Mouse (Mus musculus): ENCODE data around the gene Igf1r. TPM values are rescaled to one million over a fixed set of nuclear protein-coding genes. Genes with fewer than 3 reads are reported as not detected.

Gene Igf1r
- polyA plus RNA-seq, 1 experiment from 2014 or later, result 9.6 TPM

DNA sequence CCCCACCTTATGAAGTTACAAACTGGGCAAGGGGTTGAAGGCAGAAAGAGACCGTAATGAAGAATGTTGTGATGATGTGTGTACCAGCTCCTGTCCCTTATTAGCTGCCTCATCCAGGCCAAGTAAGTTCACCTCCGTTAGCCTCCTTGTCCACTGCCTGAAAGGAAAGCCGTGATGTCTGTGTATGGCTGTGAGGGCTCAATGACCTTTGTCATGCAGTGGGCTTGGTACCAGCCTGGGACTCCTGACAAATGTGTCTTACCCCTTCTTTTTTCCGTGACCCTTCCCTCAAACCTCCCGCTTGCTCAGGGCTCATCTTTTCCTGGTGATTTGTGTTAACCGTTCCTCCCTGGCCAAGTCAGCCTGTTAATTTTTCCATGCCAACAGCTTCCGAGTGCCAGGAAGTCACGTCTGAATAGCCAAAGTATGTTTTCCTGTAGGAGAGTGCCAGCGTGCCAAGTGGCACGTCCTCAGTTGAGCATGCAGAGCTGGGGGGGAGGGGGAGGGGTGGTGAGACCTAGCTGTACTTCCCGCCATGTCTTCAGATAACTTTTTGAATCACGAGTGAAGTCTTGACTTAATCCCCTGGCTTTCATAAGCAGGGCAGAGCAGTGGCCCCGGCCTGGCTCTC, 178.4 kb downstream of the Igf1r start:
- ATAC-seq, result no peak
- Histone ChIP-seq H3K36me3 (no peaks in the 10 kb centered on the region), H3K9ac (no peak overlapping the region), H3K27me3 (replicated peaks) (0 out of 2 replicates have a peak, but pooled peaks cover 3% of the 10 kb centered on the region), H3K9me3 (replicated peaks) (no peaks in the 10 kb centered on the region), H3K4me2 (no peak overlapping the region), H3K27ac (no peak overlapping the region), H3K4me1 (peaks cover 58% of the 10 kb centered on the region), H3K4me3 (no peak overlapping the region)
- 69% methylated on average over 13 of the region's 13 CpGs for WGBS (ENCODE audit: insufficient replicate concordance)

DNA sequence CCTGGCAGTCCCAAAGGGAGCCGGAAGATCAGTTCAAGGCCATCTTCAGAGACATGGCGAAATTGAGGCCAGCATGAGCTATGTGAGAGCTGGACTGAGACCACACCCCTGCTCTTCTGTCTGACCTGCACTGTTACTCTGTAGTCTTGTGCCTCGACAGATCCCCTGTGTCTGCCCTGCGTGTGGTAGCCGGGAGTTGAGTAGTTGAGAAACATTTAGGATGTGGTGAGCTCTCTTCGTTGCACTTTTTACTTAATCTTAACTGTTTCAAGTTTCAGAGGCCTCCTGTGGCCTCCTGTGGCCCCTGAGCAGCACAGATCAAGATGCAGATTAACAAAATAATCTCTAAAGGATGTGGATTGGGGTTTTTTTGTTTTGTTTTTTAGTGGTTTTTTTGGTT, 181.1 kb downstream of the Igf1r start:
- Histone ChIP-seq H3K4me3 (no peak overlapping the region), H3K9me3 (replicated peaks) (no peaks in the 10 kb centered on the region), H3K27ac (no peak overlapping the region), H3K4me1 (peaks cover 35% of the 10 kb centered on the region), H3K36me3 (no peaks in the 10 kb centered on the region), H3K4me2 (no peak overlapping the region), H3K27me3 (replicated peaks) (no peaks in the 10 kb centered on the region), H3K9ac (no peak overlapping the region)
- 26% methylated on average over 6 of the region's 6 CpGs for WGBS (ENCODE audit: insufficient replicate concordance)
- ATAC-seq, result no peak

DNA sequence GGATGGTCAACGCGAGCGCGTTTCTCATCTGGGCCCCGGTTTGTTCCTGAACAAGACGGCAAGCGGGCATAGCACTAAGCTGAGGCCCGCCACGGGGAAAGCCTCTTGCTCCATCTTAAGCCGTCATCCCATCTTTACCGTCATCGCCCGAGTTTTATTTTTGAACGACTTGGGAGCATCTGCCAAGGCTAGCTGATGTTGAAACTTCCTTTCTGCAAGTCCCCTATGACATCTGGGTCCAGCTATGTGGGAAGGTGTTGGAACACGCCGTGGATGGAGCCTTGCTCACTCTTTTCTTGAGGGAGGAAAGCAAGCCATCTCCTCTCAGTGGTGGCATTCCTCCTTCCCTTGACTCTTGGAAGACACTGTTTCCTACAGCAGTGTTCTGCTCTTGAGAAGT, 182.3 kb downstream of the Igf1r start:
- Histone ChIP-seq H3K36me3 (no peaks in the 10 kb centered on the region), H3K4me1 (peaks cover 36% of the 10 kb centered on the region), H3K9ac (no peak overlapping the region), H3K4me2 (no peak overlapping the region), H3K27me3 (replicated peaks) (no peaks in the 10 kb centered on the region), H3K4me3 (no peak overlapping the region), H3K27ac (no peak overlapping the region), H3K9me3 (replicated peaks) (no peaks in the 10 kb centered on the region)
- WGBS (ENCODE audit: insufficient replicate concordance), result 70% methylated on average over 16 of the region's 16 CpGs
- no peak for ATAC-seq

DNA sequence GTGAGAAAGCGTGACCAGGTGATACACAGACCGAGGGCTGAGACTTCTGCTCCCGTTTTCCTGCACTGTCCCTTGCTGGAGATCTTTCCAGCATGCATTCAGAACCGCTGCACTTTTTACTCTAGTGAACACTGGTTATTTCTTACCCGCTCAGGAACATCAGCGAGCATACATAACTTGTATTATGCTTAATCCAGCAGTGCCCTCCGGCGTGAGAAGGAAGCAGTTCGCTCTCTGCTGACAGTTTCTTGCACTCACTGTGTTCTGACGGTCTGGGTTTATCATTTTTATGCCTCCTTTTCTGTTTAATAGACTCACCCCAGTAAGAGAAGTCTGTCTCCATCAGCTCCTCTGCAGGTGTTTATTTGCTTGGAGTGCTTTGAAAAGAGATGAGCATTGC, 183.4 kb downstream of the Igf1r start:
- Histone ChIP-seq H3K36me3 (no peaks in the 10 kb centered on the region), H3K27ac (no peak overlapping the region), H3K27me3 (replicated peaks) (no peaks in the 10 kb centered on the region), H3K9me3 (replicated peaks) (no peaks in the 10 kb centered on the region), H3K4me2 (no peak overlapping the region), H3K4me1 (peaks cover 25% of the 10 kb centered on the region), H3K4me3 (no peak overlapping the region), H3K9ac (no peak overlapping the region)
- ATAC-seq, result no peak
- 79% methylated on average over 10 of the region's 10 CpGs for WGBS (ENCODE audit: insufficient replicate concordance)

DNA sequence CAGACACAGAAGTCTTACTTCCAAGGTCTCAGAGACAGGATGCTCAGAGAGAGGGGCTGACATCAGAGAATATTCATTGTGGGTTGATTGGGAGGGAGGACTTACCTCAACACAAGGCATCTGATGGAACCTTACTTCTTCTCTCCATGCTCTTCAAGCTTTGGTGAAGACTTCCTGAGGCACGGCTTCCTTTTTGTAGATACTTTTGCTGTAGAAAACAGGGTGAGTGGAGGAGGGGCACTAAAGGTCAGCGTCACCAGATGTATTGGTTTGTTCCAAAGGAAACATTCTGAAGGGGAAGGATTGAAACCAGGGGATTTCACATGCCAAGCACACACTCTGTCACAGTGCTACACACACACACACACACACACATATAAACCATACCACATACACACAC, 186.8 kb downstream of the Igf1r start:
- H3K36me3 ChIP-seq, result no peaks in the 10 kb centered on the region

DNA sequence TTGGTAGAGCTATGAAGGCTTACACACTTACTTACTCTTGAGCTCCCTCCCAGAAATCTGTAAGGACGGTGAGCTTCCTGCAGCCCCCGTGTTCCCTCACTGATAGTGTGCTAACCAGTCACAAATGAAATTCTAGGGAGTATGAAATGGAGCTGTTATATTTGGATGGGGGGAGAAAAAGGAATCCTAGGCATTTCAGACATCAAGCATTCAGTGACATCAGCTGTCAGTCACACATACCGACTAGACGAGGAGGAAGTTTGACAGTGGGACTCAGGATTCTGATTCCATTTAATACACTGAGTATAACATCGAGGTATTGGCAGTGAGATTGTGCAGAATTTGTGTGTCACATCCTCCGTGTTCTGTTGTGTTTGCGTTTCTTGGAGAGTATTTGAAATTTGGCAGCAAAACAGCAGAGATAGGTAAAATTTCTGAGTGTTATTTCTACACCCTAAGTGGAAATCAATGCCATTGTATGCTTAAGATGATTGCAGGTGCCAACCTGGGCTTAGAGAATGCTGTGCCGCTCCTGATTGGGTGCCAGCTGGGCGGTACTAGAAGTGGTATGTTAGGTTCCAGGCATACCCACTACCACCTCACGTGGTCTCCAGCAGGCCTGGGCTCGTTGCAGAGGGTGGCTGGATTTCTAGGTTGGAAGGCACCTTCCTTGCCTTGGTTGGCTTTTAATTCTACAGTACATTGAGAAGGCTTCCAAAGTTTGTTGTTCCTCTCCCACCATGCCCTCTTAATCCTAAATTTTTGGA, 187.6 kb downstream of the Igf1r start:
- Histone ChIP-seq H3K4me2 (no peak overlapping the region), H3K9ac (no peak overlapping the region), H3K36me3 (no peaks in the 10 kb centered on the region), H3K4me1 (peaks cover 10% of the 10 kb centered on the region; the same call in 1 of the 2 replicates), H3K27ac (no peak overlapping the region), H3K27me3 (replicated peaks) (no peaks in the 10 kb centered on the region), H3K4me3 (no peak overlapping the region), H3K9me3 (replicated peaks) (no peaks in the 10 kb centered on the region)
- 58% methylated on average over 11 of the region's 11 CpGs for WGBS (ENCODE audit: insufficient replicate concordance)
- no peak for ATAC-seq

More for the DNA sequence above, 186.8 kb downstream of the Igf1r start:
- no peak for ATAC-seq
- Histone ChIP-seq H3K4me3 (no peak overlapping the region), H3K27me3 (replicated peaks) (no peaks in the 10 kb centered on the region), H3K4me1 (peaks cover 7% of the 10 kb centered on the region; the same call in 1 of the 2 replicates), H3K27ac (no peak overlapping the region), H3K9ac (no peak overlapping the region), H3K9me3 (replicated peaks) (no peaks in the 10 kb centered on the region), H3K4me2 (no peak overlapping the region)
- WGBS (ENCODE audit: insufficient replicate concordance), result 23% methylated on average over 2 of the region's 2 CpGs

DNA sequence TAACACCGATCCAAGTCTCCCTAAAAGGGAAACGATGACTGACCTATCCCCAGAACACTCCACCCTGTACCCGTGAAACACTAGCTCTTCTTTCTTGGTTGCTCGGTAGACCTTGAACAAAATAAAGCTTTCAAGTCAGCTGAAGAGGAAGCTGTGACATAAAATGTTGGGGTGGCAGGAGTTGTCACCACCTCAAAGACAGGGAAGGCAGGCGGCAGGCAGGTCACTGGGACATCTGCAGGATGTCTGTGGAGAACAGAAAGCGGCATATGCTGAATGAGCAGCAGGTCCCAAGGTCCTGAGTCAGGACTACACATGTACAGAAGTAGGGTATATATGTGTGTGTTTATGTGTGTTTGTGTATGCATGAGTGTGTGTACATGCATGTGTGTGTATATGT, 191.6 kb downstream of the Igf1r start:
- H3K27me3 ChIP-seq (replicated peaks), result no peaks in the 10 kb centered on the region
- no peaks in the 10 kb centered on the region for H3K9me3 ChIP-seq (replicated peaks)
- no peak overlapping the region for H3K4me2 ChIP-seq
- no peak for ATAC-seq
- no peaks in the 10 kb centered on the region for H3K36me3 ChIP-seq
- no peak overlapping the region for H3K27ac ChIP-seq
- H3K4me1 ChIP-seq, result peaks cover 22% of the 10 kb centered on the region; the same call in 1 of the 2 replicates
- H3K4me3 ChIP-seq, result no peak overlapping the region
- WGBS (ENCODE audit: insufficient replicate concordance), result 74% methylated on average over 6 of the region's 6 CpGs
- H3K9ac ChIP-seq, result no peak overlapping the region

DNA sequence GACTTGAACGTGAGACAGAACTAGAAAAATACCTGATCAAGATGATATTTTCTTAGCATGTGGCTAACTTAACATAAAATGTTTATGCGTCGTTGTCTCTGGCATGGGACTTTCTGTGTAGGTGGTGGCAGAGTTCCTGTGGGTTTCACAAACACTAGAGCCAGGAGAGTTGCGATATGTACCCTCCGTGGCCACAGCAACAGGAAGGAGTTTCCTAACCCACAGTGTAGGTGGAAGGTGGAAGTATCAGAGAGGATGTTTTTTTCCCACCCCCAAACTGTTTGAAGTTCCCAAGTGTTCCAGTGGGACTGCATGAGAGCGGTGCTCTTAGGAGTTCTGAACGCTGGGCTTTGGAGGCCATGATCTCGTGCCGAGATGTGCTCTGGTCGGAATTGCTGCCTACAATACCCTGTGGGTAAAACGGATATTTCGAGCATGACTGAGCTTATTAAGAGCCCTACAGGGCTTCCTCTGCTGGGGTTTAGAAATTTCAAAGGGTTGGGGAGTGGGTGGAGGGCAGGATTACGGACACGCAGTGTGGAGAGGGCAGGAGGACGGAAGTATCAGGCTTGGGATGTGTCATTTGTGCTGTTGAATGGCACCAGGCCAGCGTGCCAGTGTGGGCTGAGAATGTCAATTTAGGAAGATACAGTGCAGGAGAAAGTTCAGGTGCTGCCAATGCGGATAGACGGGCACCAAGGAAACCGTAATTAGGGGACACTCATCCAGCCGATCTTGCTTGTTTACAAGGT, 195.8 kb downstream of the Igf1r start:
- H3K4me1 ChIP-seq, result peaks cover 18% of the 10 kb centered on the region; the same call in 1 of the 2 replicates
- H3K27ac ChIP-seq, result no peak overlapping the region
- H3K36me3 ChIP-seq, result no peaks in the 10 kb centered on the region
- H3K9ac ChIP-seq, result no peak overlapping the region
- WGBS (ENCODE audit: insufficient replicate concordance), result 73% methylated on average over 20 of the region's 20 CpGs
- no peaks in the 10 kb centered on the region for H3K9me3 ChIP-seq (replicated peaks)
- H3K4me2 ChIP-seq, result no peak overlapping the region
- H3K27me3 ChIP-seq (replicated peaks), result no peaks in the 10 kb centered on the region
- ATAC-seq, result no peak
- H3K4me3 ChIP-seq, result no peak overlapping the region

DNA sequence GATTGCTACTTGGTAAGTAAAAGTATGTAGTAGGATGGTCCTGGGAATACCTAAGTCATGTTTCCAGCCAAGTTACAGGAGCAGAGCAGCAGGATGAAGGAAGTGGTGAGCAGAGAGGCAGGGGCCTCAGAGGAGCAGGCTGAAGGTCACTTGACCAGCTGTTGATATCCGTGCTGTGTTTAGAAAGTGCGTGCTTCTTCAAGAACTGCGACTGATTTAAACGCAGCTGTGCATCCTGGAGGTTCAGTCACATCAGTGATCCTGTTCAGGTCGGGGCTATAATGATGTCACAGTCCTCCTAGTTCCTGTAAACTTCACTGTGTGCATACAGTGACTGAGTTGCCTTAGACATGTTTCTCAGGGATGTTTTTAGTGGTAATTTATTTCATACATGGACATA, 199.3 kb downstream of the Igf1r start:
- WGBS (ENCODE audit: insufficient replicate concordance), result 37% methylated on average over 5 of the region's 5 CpGs
- no peak for ATAC-seq
- Histone ChIP-seq H3K9me3 (replicated peaks) (no peaks in the 10 kb centered on the region), H3K4me1 (peaks cover 21% of the 10 kb centered on the region), H3K36me3 (no peaks in the 10 kb centered on the region), H3K27me3 (replicated peaks) (no peaks in the 10 kb centered on the region), H3K27ac (no peak overlapping the region), H3K4me3 (no peak overlapping the region), H3K4me2 (no peak overlapping the region), H3K9ac (no peak overlapping the region)

DNA sequence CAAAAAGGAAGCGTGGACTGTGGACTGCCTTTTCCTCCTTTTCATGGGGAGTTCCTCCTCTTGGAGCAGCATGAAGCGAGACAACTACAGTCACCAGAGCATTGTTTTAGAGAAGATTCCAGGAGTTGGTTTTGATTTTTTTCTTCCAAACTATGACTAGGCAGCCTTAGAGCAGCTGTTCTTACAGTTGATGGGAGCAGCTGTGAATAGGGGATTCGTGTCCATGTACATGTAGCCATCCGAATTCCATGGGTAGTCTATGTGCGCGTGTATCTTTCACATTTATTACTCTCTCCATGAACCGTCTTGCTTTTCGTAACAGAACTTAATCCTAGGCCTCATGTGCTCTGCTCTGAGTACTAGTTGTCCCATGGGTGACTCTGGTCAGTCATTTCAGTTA, 199.8 kb downstream of the Igf1r start:
- Histone ChIP-seq H3K4me2 (no peak overlapping the region), H3K9me3 (replicated peaks) (no peaks in the 10 kb centered on the region), H3K27ac (no peak overlapping the region), H3K27me3 (replicated peaks) (no peaks in the 10 kb centered on the region), H3K9ac (no peak overlapping the region), H3K36me3 (no peaks in the 10 kb centered on the region), H3K4me3 (no peak overlapping the region), H3K4me1 (peaks cover 19% of the 10 kb centered on the region)
- 83% methylated on average over 8 of the region's 8 CpGs for WGBS (ENCODE audit: insufficient replicate concordance)
- no peak for ATAC-seq

DNA sequence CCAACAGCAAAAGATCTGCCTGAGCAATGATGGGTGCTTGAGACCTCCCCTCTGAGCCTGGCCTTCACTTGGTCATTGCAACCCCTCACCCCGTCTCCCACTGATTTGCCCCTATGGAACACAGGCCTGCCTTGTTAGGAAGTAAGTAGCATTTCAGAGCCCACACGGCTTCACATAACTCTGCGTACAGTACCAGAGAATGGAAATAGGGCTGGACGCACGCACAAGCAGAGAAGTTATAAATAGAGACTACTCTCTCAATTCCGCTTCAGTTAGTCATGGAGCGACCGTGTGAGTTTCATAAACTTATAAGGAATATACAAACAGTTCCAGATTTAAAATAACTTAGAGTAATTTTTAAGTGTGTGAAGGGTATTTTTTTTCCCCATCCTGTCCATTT, 200.6 kb downstream of the Igf1r start:
- H3K9ac ChIP-seq, result no peak overlapping the region
- ATAC-seq, result no peak
- H3K27ac ChIP-seq, result no peak overlapping the region
- WGBS (ENCODE audit: insufficient replicate concordance), result 83% methylated on average over 8 of the region's 8 CpGs
- H3K4me3 ChIP-seq, result no peak overlapping the region
- H3K4me1 ChIP-seq, result peaks cover 15% of the 10 kb centered on the region
- no peak overlapping the region for H3K4me2 ChIP-seq
- H3K36me3 ChIP-seq, result no peaks in the 10 kb centered on the region
- H3K27me3 ChIP-seq (replicated peaks), result no peaks in the 10 kb centered on the region
- H3K9me3 ChIP-seq (replicated peaks), result no peaks in the 10 kb centered on the region

DNA sequence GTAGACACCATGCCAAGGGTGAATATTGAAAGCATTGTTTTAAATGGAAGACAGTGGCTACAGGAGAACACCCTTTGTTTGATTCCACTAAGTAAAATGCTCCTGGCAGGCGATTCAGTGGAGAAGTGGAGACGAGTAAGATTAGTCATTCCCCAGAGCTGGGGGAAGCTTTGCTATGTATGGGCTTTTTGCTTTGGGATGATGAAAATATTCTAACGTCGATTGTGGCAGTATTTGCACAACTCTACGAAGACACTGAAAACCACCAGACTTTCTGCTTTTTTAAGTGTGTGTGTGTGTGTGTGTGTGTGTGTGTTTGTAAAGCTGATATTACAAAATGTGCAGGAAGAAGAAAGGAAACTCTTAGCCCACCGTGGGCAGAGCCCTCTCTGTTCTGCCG, 202.0 kb downstream of the Igf1r start:
- WGBS (ENCODE audit: insufficient replicate concordance), result 33% methylated on average over 7 of the region's 7 CpGs
- Histone ChIP-seq H3K36me3 (no peaks in the 10 kb centered on the region), H3K27ac (no peak overlapping the region), H3K9me3 (replicated peaks) (no peaks in the 10 kb centered on the region), H3K27me3 (replicated peaks) (no peaks in the 10 kb centered on the region), H3K4me3 (no peak overlapping the region), H3K4me2 (no peak overlapping the region), H3K9ac (no peak overlapping the region), H3K4me1 (peaks cover 18% of the 10 kb centered on the region)
- ATAC-seq, result no peak

Data from liver, embryonic 12.5 days (tissue).